In the genomic region with DNA sequence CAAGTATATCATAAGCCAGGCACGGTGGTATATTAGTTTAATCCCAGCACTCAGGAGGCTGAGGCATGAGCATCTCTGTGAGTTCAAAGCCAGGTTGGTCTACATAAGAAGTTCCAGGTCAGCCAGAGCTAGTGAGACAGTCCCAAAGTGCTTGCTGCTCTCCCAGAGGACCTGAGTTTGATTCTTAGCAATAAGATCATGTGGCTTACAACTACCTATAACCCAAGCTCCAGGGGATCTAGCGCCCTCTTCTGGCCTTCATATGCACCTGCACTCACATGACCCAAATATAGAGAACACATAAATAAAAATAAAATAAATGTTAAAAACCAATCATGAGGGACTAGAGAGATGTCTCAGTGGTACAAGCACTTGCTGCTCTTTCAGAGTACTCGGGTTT, we compare ENCODE assay signal across 13 mouse cellular contexts. TPM values are rescaled to one million over a fixed set of nuclear protein-coding genes. Genes with fewer than 3 reads are reported as not detected.
DNase-seq lines count a peak whose midpoint lies in the region; ATAC-seq and TF ChIP-seq lines count a peak whose summit lies in the region.
"Had no signal": no experiment of that assay in that cellular context is flagged by ENCODE, and none has a peak within 500 bp of the region (broad histone marks: within the 10 kb centered on the region; RNA-seq: fewer than 3 reads in every experiment).

No protein-coding gene starts in this region.

- WGBS in heart, embryonic 12.5 days = 56% methylated on average over 3 of the region's 3 CpGs
- 69% methylated on average over 3 of the region's 3 CpGs for WGBS in lung, embryonic 14.5 days

- no peak overlapping the region for H3K4me2 ChIP-seq in heart, embryonic 12.5 days
- no peak overlapping the region for H3K4me2 ChIP-seq in lung, embryonic 14.5 days
- H3K4me2 ChIP-seq: limb, embryonic 13.5 days had no signal

- DNase-seq in heart, adult 11 months = peak; percentile 75
- no peak for DNase-seq in lung, embryonic 14.5 days
- no peak for DNase-seq in lung, postnatal 4 days
- DNase-seq in adrenal gland, adult 18-20 months (ENCODE audit: low spot score in 2 of 2) = no peak
- DNase-seq: adrenal gland, adult 2 months; gastrocnemius, postnatal 36 days; heart, postnatal 10 days; kidney, adult 8-10 months had no signal

- no peaks in the 10 kb centered on the region for H3K4me1 ChIP-seq in heart, embryonic 12.5 days (replicated peaks)
- no peaks in the 10 kb centered on the region for H3K4me1 ChIP-seq in lung, embryonic 14.5 days (ENCODE audit: insufficient read depth)
- no peaks in the 10 kb centered on the region for H3K4me1 ChIP-seq in E14TG2a.4 (replicated peaks; ENCODE audit: low read depth, low read length)
- H3K4me1 ChIP-seq: limb, embryonic 13.5 days had no signal

- no peaks in the 10 kb centered on the region for H3K36me3 ChIP-seq in heart, embryonic 12.5 days
- H3K36me3 ChIP-seq in lung, embryonic 14.5 days (ENCODE audit: insufficient read depth) = no peaks in the 10 kb centered on the region
- H3K36me3 ChIP-seq in E14TG2a.4 (ENCODE audit: insufficient read depth, low read length) = 0 out of 2 replicates have a peak, but pooled peaks cover 2% of the 10 kb centered on the region
- H3K36me3 ChIP-seq: limb, embryonic 13.5 days had no signal

- no peaks in the 10 kb centered on the region for H3K9me3 ChIP-seq in heart, embryonic 12.5 days (replicated peaks)
- H3K9me3 ChIP-seq in lung, embryonic 14.5 days (ENCODE audit: low read depth, low read length) = no peaks in the 10 kb centered on the region
- H3K9me3 ChIP-seq in E14TG2a.4 (ENCODE audit: low read length) = no peaks in the 10 kb centered on the region
- H3K9me3 ChIP-seq: limb, embryonic 13.5 days had no signal

- no peak overlapping the region for H3K27ac ChIP-seq in heart, embryonic 12.5 days (ENCODE audit: poor library complexity, severe bottlenecking)
- no peak overlapping the region for H3K27ac ChIP-seq in lung, embryonic 14.5 days (ENCODE audit: low read depth)
- H3K27ac ChIP-seq: limb, embryonic 13.5 days had no signal

- no peak overlapping the region for H3K9ac ChIP-seq in heart, embryonic 12.5 days
- H3K9ac ChIP-seq in lung, embryonic 14.5 days = no peak overlapping the region
- H3K9ac ChIP-seq: limb, embryonic 13.5 days had no signal

- no peaks in the 10 kb centered on the region for H3K27me3 ChIP-seq in heart, embryonic 12.5 days (replicated peaks)
- H3K27me3 ChIP-seq in lung, embryonic 14.5 days (ENCODE audit: insufficient read depth, low read length) = no peaks in the 10 kb centered on the region
- H3K27me3 ChIP-seq in E14TG2a.4 (ENCODE audit: insufficient read depth, low read length) = no peaks in the 10 kb centered on the region
- H3K27me3 ChIP-seq: limb, embryonic 13.5 days had no signal

- peak; percentile 30 for TF ChIP-seq CTCF in lung, embryonic 14.5 days (IDR thresholded peaks at IDR 0.05; ENCODE audit: low read depth)
- TF ChIP-seq CTCF in E14TG2a.4 (conservative IDR thresholded peaks at IDR 0.05; ENCODE audit: low read length) = peak; percentile 80

- ATAC-seq in heart, embryonic 12.5 days (ENCODE audit: insufficient number of reproducible peaks, low FRiP score) = no peak
- no peak for ATAC-seq in lung, embryonic 14.5 days (ENCODE audit: insufficient read depth)
- ATAC-seq in erythroblast, adult 5-6 weeks (replicated peaks; ENCODE audit: low FRiP score, poor library complexity, severe bottlenecking) = peak; percentile 66
- no peak for ATAC-seq in megakaryocyte-erythroid progenitor cell, adult 5-6 weeks (replicated peaks; ENCODE audit: low FRiP score, low TSS enrichment, poor library complexity, severe bottlenecking)

- no peak overlapping the region for H3K4me3 ChIP-seq in heart, embryonic 12.5 days
- no peak overlapping the region for H3K4me3 ChIP-seq in lung, embryonic 14.5 days (ENCODE audit: low read depth, low read length)
- no peak overlapping the region for H3K4me3 ChIP-seq in E14TG2a.4 (replicated peaks; ENCODE audit: low read length)
- H3K4me3 ChIP-seq: limb, embryonic 13.5 days had no signal

RNA-seq across cellular contexts. Expression of a gene that starts 21.5 kb away (rescaled TPM):
- 96.4 and 102 TPM in 2 replicates for polyA plus RNA-seq in heart, embryonic 12.5 days (2016; fragmentation: Nextera tagmentation; extraction: Ambion mirVana)
- 87.1 and 87.8 TPM in 2 replicates for polyA plus RNA-seq in lung, embryonic 14.5 days (2014; fragmentation: Nextera tagmentation; extraction: Ambion mirVana)
- 47.8 and 50.8 TPM in 2 replicates for total RNA-seq in erythroblast, adult 5-6 weeks (2015; ENCODE audit: low replicate concordance)
- 26.6 and 36.7 TPM in 2 replicates for total RNA-seq in erythroblast, adult 5-6 weeks (2017; ENCODE audit: low replicate concordance)
- total RNA-seq in megakaryocyte-erythroid progenitor cell, adult 5-6 weeks (2014; fragmentation: Nextera tagmentation) = 209 and 214 TPM in 2 replicates
- total RNA-seq in megakaryocyte-erythroid progenitor cell, adult 5-6 weeks (2017) = 319 and 373 TPM in 2 replicates
- total RNA-seq in adrenal gland, adult 18-20 months (2021) = 100 to 1,000 TPM; 131 to 157 TPM

RNA-seq across cellular contexts. Expression of a gene that starts 36.2 kb away (rescaled TPM):
- 86.0 and 91.2 TPM in 2 replicates for polyA plus RNA-seq in heart, embryonic 12.5 days (2016; fragmentation: Nextera tagmentation; extraction: Ambion mirVana)
- 123 and 128 TPM in 2 replicates for polyA plus RNA-seq in lung, embryonic 14.5 days (2014; fragmentation: Nextera tagmentation; extraction: Ambion mirVana)
- 29.2 and 38.9 TPM in 2 replicates for total RNA-seq in erythroblast, adult 5-6 weeks (2015; ENCODE audit: low replicate concordance)
- total RNA-seq in erythroblast, adult 5-6 weeks (2017; ENCODE audit: low replicate concordance) = 31.5 and 31.8 TPM in 2 replicates
- 76.9 and 82.0 TPM in 2 replicates for total RNA-seq in megakaryocyte-erythroid progenitor cell, adult 5-6 weeks (2014; fragmentation: Nextera tagmentation)
- 102 and 112 TPM in 2 replicates for total RNA-seq in megakaryocyte-erythroid progenitor cell, adult 5-6 weeks (2017)
- 10 to 100 TPM; 71.5 to 78.9 TPM for total RNA-seq in adrenal gland, adult 18-20 months (2021)

RNA-seq across cellular contexts. Expression of a gene that starts 36.4 kb away (rescaled TPM):
- 33.4 and 33.8 TPM in 2 replicates for polyA plus RNA-seq in heart, embryonic 12.5 days (2016; fragmentation: Nextera tagmentation; extraction: Ambion mirVana)
- polyA plus RNA-seq in lung, embryonic 14.5 days (2014; fragmentation: Nextera tagmentation; extraction: Ambion mirVana) = 21.8 and 22.9 TPM in 2 replicates
- not detected in 2 replicates for total RNA-seq in erythroblast, adult 5-6 weeks (2015; ENCODE audit: low replicate concordance)
- 1.6 and 3.2 TPM in 2 replicates for total RNA-seq in erythroblast, adult 5-6 weeks (2017; ENCODE audit: low replicate concordance)
- 11.3 and 17.5 TPM in 2 replicates for total RNA-seq in megakaryocyte-erythroid progenitor cell, adult 5-6 weeks (2014; fragmentation: Nextera tagmentation)
- 1.4 and 8.0 TPM in 2 replicates for total RNA-seq in megakaryocyte-erythroid progenitor cell, adult 5-6 weeks (2017)
- 10 to 100 TPM; 43.0 to 45.3 TPM for total RNA-seq in adrenal gland, adult 18-20 months (2021)
